Mouse (Mus musculus) CH12.LX (cell line): ENCODE measurements around the gene Cacna2d2. TPM values are rescaled to one million over a fixed set of nuclear protein-coding genes. Genes with fewer than 3 reads are reported as not detected.

ENCODE experiments used
- DNase-seq: peaks from one replicate; pipeline ENCODE4 v3.0.0-alpha.2; 2013; ENCODE audit errors: extremely low read depth
- H3K27ac ChIP-seq: 2 replicates; pipeline ENCODE4 v1.5.1; 2012; ENCODE audit warnings: low read depth, mild to moderate bottlenecking, control low read depth, moderate library complexity; ENCODE audit not compliant: insufficient read depth
- H3K27me3 ChIP-seq: replicated peaks from 2 replicates; pipeline ENCODE3; 2012; ENCODE audit warnings: inconsistent platforms
- H3K36me3 ChIP-seq, 2 experiments: replicated peaks in 1 of 2; 2 replicates each; pipeline versions ENCODE3 to v1.6.1; 2012; ENCODE audit warnings: inconsistent platforms in 1 of 2, low read length in 1 of 2, mild to moderate bottlenecking in 1 of 2, mixed read lengths in 1 of 2, moderate library complexity in 1 of 2; ENCODE audit not compliant: control insufficient read depth in 1 of 2, insufficient read depth in 1 of 2
- H3K4me1 ChIP-seq, 2 experiments: 2 replicates each; pipeline ENCODE4 v1.6.1; 2012; ENCODE audit warnings: inconsistent platforms in 1 of 2, moderate library complexity in 1 of 2; ENCODE audit not compliant: insufficient read depth in 2 of 2, control insufficient read depth in 1 of 2
- H3K4me2 ChIP-seq: 2 replicates; pipeline ENCODE4 v1.6.1; 2012; ENCODE audit warnings: low read depth, mild to moderate bottlenecking, control low read depth; ENCODE audit not compliant: poor library complexity, insufficient read depth, severe bottlenecking
- H3K4me3 ChIP-seq, 3 experiments: fragments of 150-350 bp in 1 of 3; sonication (generic) in 1 of 3; replicated peaks in 1 of 3; 2 replicates each; pipeline versions ENCODE3 to v1.5.1; 2011 to 2012; ENCODE audit warnings: low read depth in 2 of 3, low read length in 2 of 3, mild to moderate bottlenecking in 2 of 3, moderate library complexity in 2 of 3, control low read depth in 1 of 3, improper control_type of control experiment in 1 of 3, inconsistent platforms in 1 of 3, mixed read lengths in 1 of 3; ENCODE audit not compliant: poor library complexity in 1 of 3
- H3K79me2 ChIP-seq: replicated peaks from 2 replicates; pipeline ENCODE4 v1.6.1; 2012; ENCODE audit warnings: mild to moderate bottlenecking, moderate library complexity; ENCODE audit not compliant: control insufficient read depth, poor library complexity, insufficient read depth, severe bottlenecking; ENCODE audit errors: extremely low read depth
- H3K9ac ChIP-seq: 2 replicates; pipeline ENCODE4 v1.6.1; 2012; ENCODE audit warnings: low read depth, mild to moderate bottlenecking, control low read depth, moderate library complexity; ENCODE audit not compliant: insufficient read depth
- H3K9me3 ChIP-seq: replicated peaks from 2 replicates; pipeline ENCODE3; 2012; ENCODE audit warnings: low read length, inconsistent platforms, mixed read lengths
- CHD2 ChIP-seq: IDR thresholded peaks from 2 replicates; pipeline ENCODE4 v1.6.1; 2011; ENCODE audit warnings: low read length, improper control_type of control experiment
- CTCF ChIP-seq, 2 experiments: IDR thresholded peaks in 1 of 2; conservative IDR thresholded peaks in 1 of 2; 2 replicates each; pipeline ENCODE4 v1.5.1; 2011 to 2012; ENCODE audit warnings: low read depth in 2 of 2, low read length in 2 of 2, improper control_type of control experiment in 1 of 2, inconsistent platforms in 1 of 2, mild to moderate bottlenecking in 1 of 2, moderate library complexity in 1 of 2
- E2F4 ChIP-seq: IDR thresholded peaks from 2 replicates; pipeline ENCODE4 v1.6.1; 2011; ENCODE audit warnings: low read depth, low read length, improper control_type of control experiment; ENCODE audit not compliant: insufficient replicate concordance
- ELF1 ChIP-seq: IDR thresholded peaks from 2 replicates; pipeline ENCODE4 v1.6.1; 2014; ENCODE audit warnings: low read depth, mild to moderate bottlenecking, inconsistent platforms, low read length, improper control_type of control experiment
- ETS1 ChIP-seq: conservative IDR thresholded peaks from 2 replicates; pipeline ENCODE4 v1.6.1; 2012; ENCODE audit warnings: low read depth, mild to moderate bottlenecking, inconsistent platforms, low read length, improper control_type of control experiment, moderate library complexity
- HCFC1 ChIP-seq: IDR thresholded peaks from 2 replicates; pipeline ENCODE4 v1.6.1; 2012; ENCODE audit warnings: low read depth, mild to moderate bottlenecking, inconsistent platforms, low read length, improper control_type of control experiment
- IRF4 ChIP-seq: IDR thresholded peaks from 2 replicates; pipeline ENCODE4 v1.6.1; 2014; ENCODE audit warnings: low read depth, mild to moderate bottlenecking, inconsistent platforms, low read length, improper control_type of control experiment
- JUN ChIP-seq: IDR thresholded peaks from 2 replicates; pipeline ENCODE4 v1.6.1; 2011; ENCODE audit warnings: low read depth, mild to moderate bottlenecking, low read length, improper control_type of control experiment, moderate library complexity; ENCODE audit not compliant: insufficient read depth
- JUND ChIP-seq: conservative IDR thresholded peaks from 2 replicates; pipeline ENCODE4 v1.6.1; 2011; ENCODE audit warnings: low read depth, low read length, improper control_type of control experiment
- MAFK ChIP-seq: IDR thresholded peaks from 2 replicates; pipeline ENCODE4 v1.6.1; 2011; ENCODE audit warnings: low read length, improper control_type of control experiment; ENCODE audit not compliant: insufficient replicate concordance
- MAZ ChIP-seq: IDR thresholded peaks from 2 replicates; pipeline ENCODE4 v1.6.1; 2012; ENCODE audit warnings: low read depth, mild to moderate bottlenecking, inconsistent platforms, low read length, improper control_type of control experiment, moderate library complexity
- NRF1 ChIP-seq: IDR thresholded peaks from 2 replicates; pipeline ENCODE4 v1.6.1; 2014; ENCODE audit warnings: low read depth, mild to moderate bottlenecking, inconsistent platforms, low read length, improper control_type of control experiment, moderate library complexity
- PAX5 ChIP-seq: IDR thresholded peaks from 2 replicates; pipeline ENCODE4 v1.6.1; 2012; ENCODE audit warnings: low read length, inconsistent platforms, mixed read lengths
- RAD21 ChIP-seq: IDR thresholded peaks from 2 replicates; pipeline ENCODE4 v1.6.1; 2011; ENCODE audit warnings: low read depth, mild to moderate bottlenecking, low read length, improper control_type of control experiment, moderate library complexity
- SIN3A ChIP-seq: IDR thresholded peaks from 2 replicates; pipeline ENCODE4 v1.6.1; 2012; ENCODE audit warnings: low read length, improper control_type of control experiment, inconsistent platforms
- SMC3 ChIP-seq: IDR thresholded peaks from 2 replicates; pipeline ENCODE4 v1.6.1; 2011; ENCODE audit warnings: low read depth, low read length, improper control_type of control experiment
- TCF12 ChIP-seq: IDR thresholded peaks from 2 replicates; pipeline ENCODE4 v1.6.1; 2014; ENCODE audit warnings: low read depth, mild to moderate bottlenecking, inconsistent platforms, low read length, improper control_type of control experiment
- UBTF ChIP-seq: IDR thresholded peaks from 2 replicates; pipeline ENCODE4 v1.6.1; 2012; ENCODE audit warnings: low read depth, mild to moderate bottlenecking, inconsistent platforms, low read length, improper control_type of control experiment, moderate library complexity
- USF2 ChIP-seq: conservative IDR thresholded peaks from 2 replicates; pipeline ENCODE4 v1.6.1; 2011; ENCODE audit warnings: low read depth, low read length, improper control_type of control experiment
- ZC3H11A ChIP-seq: IDR thresholded peaks from 2 replicates; pipeline ENCODE4 v1.6.1; 2012; ENCODE audit warnings: low read depth, mild to moderate bottlenecking, inconsistent platforms, low read length, improper control_type of control experiment
- ZKSCAN1 ChIP-seq: IDR thresholded peaks from 2 replicates; pipeline ENCODE4 v1.6.1; 2012; ENCODE audit warnings: low read depth, inconsistent platforms, low read length, improper control_type of control experiment, borderline replicate concordance
- dilution Hi-C: fragments of 300-500 bp; cut with MboI; formaldehyde crosslinking; loops from 2 replicates; pipeline ENCODE4 v1.14.3; 2020; ENCODE audit warnings: low sequenced_read_pairs; ENCODE audit not compliant: extremely low pct_unique_long_range_greater_than_20kb, extremely low pct_ligation_motif_present
- in situ Hi-C: fragments of 300-500 bp; cut with MboI; formaldehyde crosslinking; loops from 3 replicates; pipeline ENCODE4 v1.14.3; 2019; ENCODE audit warnings: low sequenced_read_pairs, low pct_ligation_motif_present, low pct_unique_long_range_greater_than_20kb, mixed read lengths
- polyA plus RNA-seq: library from polyadenylated mRNA; unstranded; fragments of >175 nt; gene quantifications from 2 replicates; pipeline ENCODE4 v1.2.1, GENCODE M21; 2012; ENCODE audit warnings: low read depth; ENCODE audit not compliant: insufficient read length
- total RNA-seq, 2 experiments: library from RNA; depleted of rRNA; stranded (reverse); fragments of 300-350 nt in 1 of 2; fragments of >200 nt in 1 of 2; gene quantifications; 2 replicates each; pipeline ENCODE4 v1.2.3; 2012 to 2014

Gene Cacna2d2
- total and polyA plus RNA-seq, 3 experiments: 0.04 TPM; not detected in 2

DNA sequence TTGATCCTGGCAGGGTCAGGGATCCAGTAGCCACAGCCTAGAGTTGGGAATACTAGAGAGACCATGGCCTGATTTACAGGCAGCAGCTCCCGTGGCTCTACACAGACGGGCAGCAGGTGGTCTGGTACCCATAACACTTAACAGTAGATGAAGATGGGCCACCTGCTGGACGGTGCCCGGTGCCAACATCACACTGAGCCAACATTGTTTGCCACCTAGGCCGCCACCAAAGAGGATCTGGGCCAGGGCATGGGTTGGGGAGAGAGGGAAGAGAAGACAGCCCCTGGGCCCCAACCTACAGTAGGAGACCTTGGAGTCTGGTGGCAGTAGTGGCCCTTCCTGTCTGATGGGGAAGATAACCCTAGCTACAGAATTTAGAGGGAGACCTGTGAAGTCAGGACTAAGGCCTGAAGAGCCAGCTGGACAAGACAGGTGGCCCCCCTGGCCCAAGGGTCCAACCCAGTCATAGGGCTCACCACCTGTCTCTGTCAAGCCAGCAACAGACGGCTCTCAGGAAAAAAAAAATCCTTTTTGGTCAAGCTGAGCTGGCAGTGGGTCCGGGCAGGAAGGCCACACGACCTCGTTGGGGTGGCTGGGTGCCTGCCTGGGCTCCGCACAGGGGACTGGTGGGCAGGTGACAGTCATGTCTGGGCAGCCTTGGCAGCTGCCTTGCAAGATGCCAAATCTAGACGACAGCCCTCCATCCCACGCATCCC is 102.9 kb downstream of the Cacna2d2 start:
- TF ChIP-seq E2F4 (no peak), IRF4 (no peak), UBTF (no peak), USF2 (no peak)
- Histone ChIP-seq H3K4me3 (no peak overlapping the region), H3K36me3 (no peaks in the 10 kb centered on the region), H3K4me2 (no peak overlapping the region), H3K4me1 (no peaks in the 10 kb centered on the region), H3K27ac (no peak overlapping the region), H3K9ac (no peak overlapping the region), H3K27me3 (peaks cover 96% of the 10 kb centered on the region), H3K79me2 (no peaks in the 10 kb centered on the region), H3K9me3 (no peaks in the 10 kb centered on the region)
- dilution Hi-C loops (no loop called here), in situ Hi-C loops (no loop called here)
- no peak for DNase-seq

DNA sequence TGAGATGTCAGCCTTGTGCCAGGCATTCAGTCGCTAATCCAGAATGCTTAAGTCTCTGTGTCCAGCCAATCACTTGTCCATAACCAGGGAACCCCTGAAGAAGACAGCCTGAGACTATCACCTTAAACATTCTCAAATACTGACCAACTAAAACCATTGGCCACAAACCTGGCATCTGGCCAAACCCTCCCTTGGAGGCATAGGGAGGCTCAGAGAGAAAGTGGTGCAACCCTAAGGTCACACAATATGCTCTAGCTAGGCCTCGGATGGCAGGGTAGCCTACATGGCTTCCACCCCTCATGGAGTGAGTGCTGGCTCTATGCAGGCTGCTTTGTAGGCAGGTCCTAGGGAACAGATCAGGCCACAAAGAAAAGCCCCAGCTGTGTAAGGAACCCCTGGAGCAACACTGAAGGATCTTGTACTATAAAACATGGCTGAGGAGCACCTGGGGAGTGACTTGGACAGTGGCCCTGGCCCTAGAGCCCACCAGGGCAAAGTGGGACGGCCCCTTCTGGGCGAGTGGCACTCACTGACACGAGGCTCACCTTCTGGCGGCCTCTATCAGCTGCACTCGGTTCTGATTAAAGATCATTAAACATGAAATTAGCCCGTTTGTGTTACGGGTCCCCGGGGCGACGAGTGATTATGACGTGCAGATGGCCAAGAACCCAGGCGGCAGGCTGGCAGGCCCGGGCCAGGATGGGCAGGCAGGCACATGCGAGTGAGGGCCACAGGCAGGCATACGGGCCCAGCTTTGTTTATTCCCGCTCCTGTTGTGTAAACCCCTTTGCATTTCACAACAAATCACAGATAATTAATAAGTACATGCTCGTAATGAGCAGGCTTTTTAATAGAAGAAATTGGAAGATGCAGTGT is 105.5 kb downstream of the Cacna2d2 start:
- TF ChIP-seq PAX5 (no peak), JUND (no peak), CTCF (conservative IDR thresholded peaks at IDR 0.05 in 1 of 2, IDR thresholded peaks at IDR 0.05 in 1 of 2; ENCODE audit: low read depth in 2 of 2, low read length in 2 of 2) (no peak), SIN3A (no peak), RAD21 (no peak), MAFK (no peak), CHD2 (no peak), ETS1 (no peak), HCFC1 (no peak), NRF1 (no peak), E2F4 (no peak), ZC3H11A (no peak), ELF1 (no peak), JUN (no peak), ZKSCAN1 (no peak), USF2 (no peak), TCF12 (no peak), SMC3 (no peak), MAZ (no peak)
- no peak for DNase-seq
- no peaks in the 10 kb centered on the region for H3K79me2 ChIP-seq
- no peaks in the 10 kb centered on the region for H3K4me1 ChIP-seq
- dilution Hi-C loops: no loop called here
- no peak overlapping the region for H3K4me3 ChIP-seq
- H3K4me2 ChIP-seq: no peak overlapping the region
- in situ Hi-C loops: no loop called here
- H3K9me3 ChIP-seq: no peaks in the 10 kb centered on the region
- no peak overlapping the region for H3K27ac ChIP-seq
- H3K27me3 ChIP-seq: peaks cover 100% of the 10 kb centered on the region
- H3K36me3 ChIP-seq: no peaks in the 10 kb centered on the region
- H3K9ac ChIP-seq: no peak overlapping the region
